Mouse (Mus musculus): ENCODE measurements at regions not wholly inside any gene's neighbourhood (a gene's known extent, or its start where the extent isn't known, plus 50 kb on each side); places are given as distances from the start of the nearest gene placed in this dataset.
A peak's percentile ranks its signal among the peaks of the same experiment; 100 is the strongest.

DNA sequence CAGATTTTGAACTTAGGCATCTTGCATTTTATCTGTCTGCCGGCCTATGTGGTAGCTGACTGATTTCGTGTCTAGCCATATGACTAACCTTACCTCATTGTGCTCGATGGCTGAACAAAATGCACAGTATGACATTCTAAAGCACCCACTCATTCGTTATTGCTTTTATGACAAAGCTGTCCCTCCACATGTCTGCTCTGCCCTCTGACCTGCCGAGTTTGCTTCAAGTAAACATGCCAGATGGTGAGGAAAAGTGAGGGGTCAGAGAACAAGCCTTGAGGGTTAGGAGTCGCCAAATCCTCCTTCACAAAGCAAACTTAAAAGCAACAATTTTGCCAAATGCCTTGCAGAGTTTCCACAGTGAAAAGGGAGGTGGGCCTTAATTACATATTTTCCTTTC, 196.0 kb upstream of the Elavl2 start:
- no peak for DNase-seq

DNA sequence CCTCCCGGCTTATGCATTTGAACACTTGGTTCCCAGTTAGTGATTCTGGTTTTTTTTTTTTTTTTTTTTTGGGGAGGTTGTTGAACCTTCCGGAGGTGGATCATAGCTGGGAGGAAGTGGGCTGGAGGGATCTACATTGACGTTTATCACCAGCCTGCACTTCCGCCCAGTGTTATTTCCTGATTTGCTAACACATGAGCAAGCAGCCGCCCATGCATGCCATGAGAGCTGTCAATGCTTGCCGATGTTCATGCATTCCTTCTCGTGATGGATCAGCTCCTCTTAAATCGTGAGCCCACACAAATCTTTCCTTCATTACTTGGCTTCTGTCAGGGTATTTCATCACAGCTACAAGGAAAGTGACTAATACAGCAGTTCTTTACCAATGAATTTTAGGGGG, 195.2 kb upstream of the Elavl2 start:
- no peak for DNase-seq

- peak; percentile 12 to 48 for DNase-seq
These were observed 189.2 kb upstream of the Elavl2 start for GRCm38 (mm10) chr4:91589779-91590178.

- no peak for DNase-seq
These were observed 187.0 kb upstream of the Elavl2 start for GRCm38 (mm10) chr4:91587541-91588059.

DNA sequence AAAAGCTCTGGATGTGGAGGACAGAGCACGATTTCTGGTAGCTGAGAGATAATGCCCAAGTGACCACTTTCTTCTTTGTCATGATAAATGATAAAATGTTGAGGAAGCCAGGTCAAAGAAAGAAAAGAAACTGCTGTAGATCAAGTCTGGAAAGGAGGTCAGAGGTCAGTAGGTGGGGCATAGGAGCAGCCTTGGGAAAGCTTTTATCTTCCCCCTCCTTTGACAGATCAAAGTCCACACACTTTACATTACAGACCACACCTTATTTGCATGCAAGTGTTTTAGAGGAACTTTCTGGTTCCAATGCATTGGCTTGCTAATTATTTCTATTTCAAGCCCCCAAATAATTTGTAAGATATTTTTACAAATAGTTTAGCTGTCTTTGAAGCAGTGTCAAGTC, 182.4 kb upstream of the Elavl2 start:
- DNase-seq, result no peak

- DNase-seq, result no peak
These were observed 156.9 kb upstream of the Elavl2 start for GRCm38 (mm10) chr4:91557452-91557851.

GRCm38 (mm10) chr4:91556959-91557358, 156.4 kb upstream of the Elavl2 start:
- no peak for DNase-seq

DNA sequence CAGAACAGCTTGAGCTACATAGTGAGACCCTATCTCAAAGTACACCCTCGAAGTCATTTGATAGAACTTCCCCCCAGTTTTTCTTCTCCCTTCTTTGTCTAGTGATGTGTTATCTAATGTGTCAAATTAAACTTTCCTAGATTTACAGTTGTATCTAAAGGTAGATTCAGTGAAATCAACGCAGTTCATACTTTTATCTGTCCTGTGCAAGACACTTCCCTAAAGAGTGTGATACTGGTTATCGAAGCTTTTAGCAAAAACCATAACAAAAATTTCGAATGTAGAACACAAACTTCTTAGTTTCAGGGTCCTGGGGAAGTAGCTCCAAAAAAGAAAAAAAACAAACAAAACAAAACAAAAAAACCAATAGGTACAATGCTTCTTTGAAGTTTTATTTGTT, 123.8 kb upstream of the Elavl2 start:
- no peak for DNase-seq

DNA sequence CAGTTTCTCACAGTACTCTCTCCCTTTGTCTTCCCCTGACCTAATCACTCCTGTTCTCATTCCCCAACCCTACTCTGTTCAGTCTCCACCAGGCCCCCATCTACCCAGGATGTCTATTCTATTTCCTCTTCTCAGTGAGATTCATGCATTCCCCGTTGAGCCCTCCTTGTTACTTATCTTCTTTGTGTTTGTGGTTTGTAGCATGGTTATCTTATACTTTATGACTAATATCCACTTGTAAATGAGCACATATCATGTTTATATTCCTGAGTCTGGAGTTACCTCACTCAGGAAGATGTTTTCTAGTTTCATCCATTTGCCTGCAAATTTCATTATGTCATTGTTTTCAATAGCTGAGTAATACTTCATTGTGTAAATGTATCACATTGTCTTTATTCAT, 111.0 kb upstream of the Elavl2 start:
- no peak for DNase-seq

DNA sequence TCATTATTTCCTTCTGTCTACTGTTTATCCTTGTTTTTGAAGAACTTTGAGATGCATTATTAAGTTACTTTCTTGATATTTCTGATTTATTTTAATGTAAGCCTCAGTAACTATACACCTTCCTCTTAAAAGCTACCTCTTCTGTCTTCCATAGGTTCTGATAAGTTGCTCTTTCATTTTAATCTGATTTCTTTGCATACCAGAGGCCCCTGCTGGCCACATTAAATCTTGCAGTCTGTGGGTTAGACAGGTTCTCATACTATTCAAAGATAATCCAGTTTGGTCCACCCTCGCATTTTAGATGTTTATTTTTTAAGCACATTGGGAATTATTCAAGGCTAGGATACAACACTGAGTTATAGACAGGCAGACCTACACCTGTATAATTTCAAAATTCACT, 109.4 kb upstream of the Elavl2 start:
- peak in 1 of 2 experiments; percentile 4 for DNase-seq

DNA sequence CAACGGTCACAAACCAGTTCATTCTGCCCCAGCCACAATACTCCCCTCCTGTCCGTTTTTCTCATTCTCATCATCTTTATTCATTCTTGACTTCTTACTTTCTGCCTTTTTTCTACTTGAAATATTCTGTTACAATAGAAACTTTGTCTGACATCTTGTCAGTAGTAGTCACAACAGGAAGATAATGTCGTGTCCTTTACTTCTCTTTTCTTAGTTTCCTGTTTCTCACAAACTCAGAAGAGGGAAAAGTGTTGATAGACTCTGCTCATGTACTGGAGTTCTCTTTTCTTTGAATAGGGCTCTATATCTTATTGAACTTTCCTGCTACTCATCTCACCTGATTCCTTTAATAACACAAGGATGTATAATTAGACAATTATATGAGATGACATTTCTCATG, 102.7 kb upstream of the Elavl2 start:
- DNase-seq, result no peak

DNA sequence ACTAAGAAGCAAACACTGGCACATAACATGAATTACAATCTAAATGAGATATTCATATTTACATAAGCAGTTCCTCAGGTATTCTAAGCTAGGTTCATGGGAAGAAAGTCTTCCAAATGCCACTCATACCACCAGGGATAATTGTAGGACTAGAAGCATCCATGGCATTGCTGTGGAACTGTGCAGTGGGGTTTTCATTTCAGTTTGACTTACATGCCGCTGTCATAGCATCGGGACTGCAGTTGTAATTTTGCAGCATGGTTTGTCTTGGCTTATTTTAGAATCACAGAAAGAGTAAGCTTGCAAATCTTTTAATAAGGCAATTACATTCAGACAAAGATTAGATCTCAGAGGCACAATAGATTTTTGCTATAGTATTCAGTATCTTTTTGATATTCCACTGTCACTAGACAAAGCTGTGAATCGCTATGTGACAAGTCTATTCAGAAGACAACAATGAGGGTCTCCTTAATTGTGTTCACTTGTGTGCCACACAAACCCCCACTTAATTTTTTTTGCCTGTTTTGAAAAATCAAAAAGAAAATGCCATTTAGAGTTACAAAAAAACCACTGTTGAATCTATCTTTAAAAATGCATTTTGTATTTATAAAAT, 81.4 kb upstream of the Elavl2 start:
- no peak for DNase-seq
